Mouse (Mus musculus) intestine, embryonic 16.5 days (tissue): Measurements from ENCODE around the gene Gm21983. TPM values are rescaled to one million over a fixed set of nuclear protein-coding genes. Genes with fewer than 3 reads are reported as not detected.
A peak's percentile ranks its signal among the peaks of the same experiment; 100 is the strongest.

Source experiments
- ATAC-seq: fragments of 200-750 bp; cut with Nextera tagmentation; 2 replicates; pipeline ENCODE4 v1.8.0; 2017; ENCODE audit warnings: moderate TSS enrichment, moderate library complexity
- H3K27ac ChIP-seq: fragments of 300-500 bp; sonication (generic); 2 replicates; pipeline ENCODE4 v1.5.1; 2014; ENCODE audit warnings: mild to moderate bottlenecking, low read length
- H3K27me3 ChIP-seq: fragments of 300-500 bp; sonication (generic); replicated peaks from 2 replicates; pipeline ENCODE4 v1.6.1; 2014; ENCODE audit warnings: low read length, control low read depth, mixed read lengths; ENCODE audit not compliant: control insufficient read depth, insufficient read depth
- H3K36me3 ChIP-seq: fragments of 300-500 bp; sonication (generic); 2 replicates; pipeline ENCODE4 v1.6.1; 2014; ENCODE audit warnings: low read length, control low read depth; ENCODE audit not compliant: control insufficient read depth, insufficient read depth
- H3K4me1 ChIP-seq: fragments of 300-500 bp; sonication (generic); 2 replicates; pipeline ENCODE4 v1.6.1; 2014; ENCODE audit warnings: low read length, control low read depth, mixed read lengths; ENCODE audit not compliant: control insufficient read depth, insufficient read depth
- H3K4me2 ChIP-seq: fragments of 300-500 bp; sonication (generic); 2 replicates; pipeline ENCODE4 v1.6.1; 2014; ENCODE audit warnings: low read depth, low read length, control low read depth
- H3K4me3 ChIP-seq: fragments of 300-500 bp; sonication (generic); 2 replicates; pipeline ENCODE4 v1.5.1; 2014; ENCODE audit warnings: mild to moderate bottlenecking, low read length
- H3K9ac ChIP-seq: fragments of 300-500 bp; sonication (generic); 2 replicates; pipeline ENCODE4 v1.6.1; 2014; ENCODE audit warnings: low read depth, low read length
- H3K9me3 ChIP-seq: fragments of 300-500 bp; sonication (generic); 2 replicates; pipeline ENCODE4 v1.6.1; 2016; ENCODE audit warnings: low read length, control low read depth; ENCODE audit not compliant: control insufficient read depth
- WGBS: fragments of 180-500 bp; shearing (Covaris S2); extraction: QIAGEN DNeasy Blood & Tissue Kit; methylation state at CpG from one replicate; pipeline ENCODE4 v1.1.7; 2014; 5-methylcytosine and 5-hydroxymethylcytosine counted together
- polyA plus RNA-seq: library from polyadenylated mRNA; unstranded; fragments of >200 nt; fragmentation: Nextera tagmentation; extraction: Ambion mirVana; gene quantifications from 2 replicates; pipeline ENCODE4 v1.2.1, GENCODE M21; 2015

Gene Gm21983
- polyA plus RNA-seq, 1 experiment from 2014 or later: not detected

GRCm38 (mm10) chr7:27174896-27175295, 6.0 kb downstream of the Gm21983 start:
- Histone ChIP-seq H3K9me3 (no peaks in the 10 kb centered on the region), H3K4me1 (peaks cover 5% of the 10 kb centered on the region), H3K27ac (no peak overlapping the region), H3K4me2 (no peak overlapping the region), H3K9ac (no peak overlapping the region), H3K4me3 (no peak overlapping the region), H3K27me3 (no peaks in the 10 kb centered on the region), H3K36me3 (peaks cover 6% of the 10 kb centered on the region; the same call in 1 of the 2 replicates)
- WGBS: 89% methylated on average over 7 of the region's 7 CpGs
- no peak for ATAC-seq

DNA sequence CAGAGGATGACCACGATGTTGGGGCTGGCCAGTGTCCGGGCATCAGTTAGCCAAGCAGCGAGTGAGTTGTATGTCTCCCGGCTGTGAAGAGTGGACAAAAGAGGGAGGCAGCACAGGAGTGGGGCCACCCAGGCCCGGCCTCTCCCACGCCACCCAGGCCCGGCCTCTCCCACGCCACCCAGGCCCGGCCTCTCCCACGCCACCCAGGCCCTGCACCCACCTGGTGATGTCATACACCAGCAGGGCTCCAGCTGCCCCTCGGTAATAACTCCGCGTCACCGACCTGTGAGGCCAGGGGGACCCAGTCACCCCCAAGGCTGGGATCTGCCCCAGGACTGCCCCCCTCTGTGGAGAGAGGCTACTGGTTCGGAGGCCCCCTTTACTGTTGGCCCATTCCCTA, 6.4 kb downstream of the Gm21983 start:
- Histone ChIP-seq H3K4me1 (peaks cover 2% of the 10 kb centered on the region; the same call in 1 of the 2 replicates), H3K36me3 (peaks cover 6% of the 10 kb centered on the region; the same call in 1 of the 2 replicates), H3K9ac (no peak overlapping the region), H3K27me3 (no peaks in the 10 kb centered on the region), H3K27ac (no peak overlapping the region), H3K4me2 (no peak overlapping the region), H3K9me3 (no peaks in the 10 kb centered on the region), H3K4me3 (no peak overlapping the region)
- 95% methylated on average over 15 of the region's 15 CpGs for WGBS
- no peak for ATAC-seq

DNA sequence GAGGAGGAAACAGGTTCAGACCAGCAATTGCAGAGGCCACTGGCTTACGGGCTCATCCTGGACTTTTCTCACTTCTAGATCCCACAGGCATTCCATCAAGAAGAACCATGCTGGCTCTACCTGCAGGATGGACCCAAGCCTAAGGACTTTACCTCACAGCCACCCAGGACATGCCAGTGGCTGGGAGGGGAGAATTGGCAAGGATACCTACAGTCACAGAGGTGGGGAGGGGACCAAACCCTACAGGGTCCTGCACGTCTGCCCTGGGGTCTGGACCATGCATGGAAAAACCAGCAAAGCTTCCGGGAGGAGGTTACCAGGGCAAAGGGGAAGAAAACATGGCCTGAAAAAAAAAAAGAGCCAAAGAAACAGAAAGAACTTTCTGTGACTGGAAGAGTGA, 9.9 kb downstream of the Gm21983 start:
- peaks cover 6% of the 10 kb centered on the region; the same call in 1 of the 2 replicates for H3K36me3 ChIP-seq
- H3K4me1 ChIP-seq: no peaks in the 10 kb centered on the region; the same call in 1 of the 2 replicates
- H3K9ac ChIP-seq: no peak overlapping the region
- H3K4me3 ChIP-seq: no peak overlapping the region
- WGBS: 92% methylated on average over 3 of the region's 3 CpGs
- ATAC-seq: no peak
- no peak overlapping the region for H3K27ac ChIP-seq
- H3K9me3 ChIP-seq: no peaks in the 10 kb centered on the region
- no peak overlapping the region for H3K4me2 ChIP-seq
- no peaks in the 10 kb centered on the region for H3K27me3 ChIP-seq

DNA sequence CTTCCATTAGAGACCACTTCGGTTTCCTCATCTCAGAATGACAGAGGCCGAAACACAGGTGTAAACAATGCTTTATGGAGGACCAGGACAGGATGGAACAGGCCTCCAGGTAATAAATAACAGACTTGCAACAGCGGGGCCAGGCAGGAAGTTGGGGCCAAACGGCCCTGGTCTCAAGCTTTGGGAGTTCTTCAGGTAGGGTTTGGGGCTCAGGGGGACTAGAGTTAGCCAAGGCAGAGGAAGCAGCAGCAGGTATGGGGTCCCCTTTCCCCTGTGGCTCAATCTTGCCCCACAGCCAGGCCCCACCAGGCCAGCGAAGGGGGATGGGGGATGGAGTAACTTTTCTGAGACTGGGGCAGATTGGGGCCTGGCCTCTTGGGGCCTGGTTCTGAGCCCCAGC, 12.5 kb downstream of the Gm21983 start:
- WGBS: 81% methylated on average over 5 of the region's 5 CpGs
- no peak overlapping the region for H3K27ac ChIP-seq
- H3K9me3 ChIP-seq: no peaks in the 10 kb centered on the region
- H3K27me3 ChIP-seq: no peaks in the 10 kb centered on the region
- H3K4me3 ChIP-seq: no peak overlapping the region
- H3K4me1 ChIP-seq: peaks cover 23% of the 10 kb centered on the region
- ATAC-seq: no peak
- H3K4me2 ChIP-seq: no peak overlapping the region
- H3K9ac ChIP-seq: no peak overlapping the region; the same call in 1 of the 2 replicates
- peaks cover 9% of the 10 kb centered on the region; the same call in 1 of the 2 replicates for H3K36me3 ChIP-seq

GRCm38 (mm10) chr7:27167475-27168094, 13.3 kb downstream of the Gm21983 start:
- H3K36me3 ChIP-seq: peaks cover 4% of the 10 kb centered on the region; the same call in 1 of the 2 replicates
- no peaks in the 10 kb centered on the region for H3K27me3 ChIP-seq
- peak overlapping the region; percentile 98 for H3K27ac ChIP-seq
- peak overlapping the region; percentile 89 for H3K9ac ChIP-seq
- H3K4me2 ChIP-seq: peak overlapping the region; percentile 85
- peak overlapping the region; percentile 76 for H3K4me3 ChIP-seq
- ATAC-seq: peak; percentile 0; the same call in 1 of the 2 replicates
- H3K9me3 ChIP-seq: no peaks in the 10 kb centered on the region
- peaks cover 31% of the 10 kb centered on the region for H3K4me1 ChIP-seq
- WGBS: 74% methylated on average over 11 of the region's 11 CpGs

- Histone ChIP-seq H3K4me3 (peak within 1 kb of the TSS; percentile 76), H3K9me3 (no peaks in the 10 kb centered on the region), H3K9ac (peak within 1 kb of the TSS; percentile 89), H3K27ac (peak within 1 kb of the TSS; percentile 98), H3K4me2 (peak within 1 kb of the TSS; percentile 85), H3K4me1 (peaks cover 38% of the 10 kb centered on the region), H3K36me3 (peaks cover 3% of the 10 kb centered on the region; the same call in 1 of the 2 replicates), H3K27me3 (no peaks in the 10 kb centered on the region)
- WGBS: under 1% methylated on average over 61 of the region's 61 CpGs
- peak; percentile 87 for ATAC-seq
Observed at GRCm38 (mm10) chr7:27166614-27167474, 14.0 kb downstream of the Gm21983 start, which contains the start of gene Egln2. TSS of gene Egln2 (minus strand) at chr7:27166802.

- peaks cover 43% of the 10 kb centered on the region for H3K4me1 ChIP-seq
- no peaks in the 10 kb centered on the region for H3K9me3 ChIP-seq
- under 1% methylated on average over 37 of the region's 43 CpGs for WGBS
Observed at GRCm38 (mm10) chr7:27166229-27166613, 14.7 kb downstream of the Gm21983 start.

GRCm38 (mm10) chr7:27165696-27166095, 15.2 kb downstream of the Gm21983 start:
- H3K4me1 ChIP-seq: peaks cover 49% of the 10 kb centered on the region
- peak; percentile 2 for ATAC-seq

More at GRCm38 (mm10) chr7:27166229-27166613, 14.7 kb downstream of the Gm21983 start:
- H3K9ac ChIP-seq: peak overlapping the region; percentile 89
- H3K4me2 ChIP-seq: peak overlapping the region; percentile 85
- H3K27ac ChIP-seq: peak overlapping the region; percentile 98
- peak overlapping the region; percentile 76 for H3K4me3 ChIP-seq
- peaks cover 3% of the 10 kb centered on the region; the same call in 1 of the 2 replicates for H3K36me3 ChIP-seq
- H3K27me3 ChIP-seq: no peaks in the 10 kb centered on the region
- ATAC-seq: peak; percentile 87

DNA sequence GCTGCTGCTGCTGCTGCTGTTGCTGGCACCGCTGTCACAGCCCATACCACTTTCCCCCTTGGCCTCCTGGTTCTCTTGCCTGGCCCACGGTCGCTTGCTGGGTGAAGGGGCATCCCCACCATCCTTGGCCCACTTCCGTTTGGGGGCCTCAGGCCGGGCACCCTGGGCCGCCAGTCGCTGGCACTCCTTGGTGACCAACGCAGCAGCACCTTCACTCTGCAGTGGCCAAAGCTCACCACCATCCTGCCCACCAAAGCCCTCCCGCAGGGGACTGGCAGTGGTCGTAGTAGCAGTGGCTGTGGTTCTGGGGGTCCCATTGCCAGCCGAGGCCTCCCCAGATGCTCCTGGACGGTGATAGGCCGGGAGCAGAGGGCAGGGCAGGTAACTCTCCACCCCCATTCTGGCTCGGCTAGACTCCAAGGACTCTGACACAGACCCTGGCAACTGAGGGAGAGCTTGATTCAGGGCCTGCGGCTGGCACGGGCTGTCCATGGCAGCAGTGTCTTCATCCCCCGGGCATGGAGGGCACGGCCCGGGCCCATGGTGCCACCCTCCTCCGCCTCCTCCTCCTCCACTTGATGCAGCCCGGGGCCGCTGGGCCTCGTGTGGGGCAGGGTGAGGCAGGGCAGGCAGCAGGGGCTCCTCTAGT, 15.8 kb downstream of the Gm21983 start:
- Histone ChIP-seq H3K9ac (peak overlapping the region; percentile 89), H3K4me3 (peak overlapping the region; percentile 76), H3K4me2 (peak overlapping the region; percentile 85), H3K9me3 (no peaks in the 10 kb centered on the region), H3K27me3 (no peaks in the 10 kb centered on the region), H3K36me3 (peaks cover 3% of the 10 kb centered on the region; the same call in 1 of the 2 replicates), H3K4me1 (peaks cover 54% of the 10 kb centered on the region), H3K27ac (peak overlapping the region; percentile 98)
- 53% methylated on average over 23 of the region's 23 CpGs for WGBS
- ATAC-seq: no peak

More at GRCm38 (mm10) chr7:27165696-27166095, 15.2 kb downstream of the Gm21983 start:
- H3K9me3 ChIP-seq: no peaks in the 10 kb centered on the region
- H3K27me3 ChIP-seq: no peaks in the 10 kb centered on the region
- H3K36me3 ChIP-seq: peaks cover 3% of the 10 kb centered on the region; the same call in 1 of the 2 replicates
- H3K4me3 ChIP-seq: peak overlapping the region; percentile 76
- peak overlapping the region; percentile 89 for H3K9ac ChIP-seq
- WGBS: 1% methylated on average over 8 of the region's 8 CpGs
- H3K4me2 ChIP-seq: peak overlapping the region; percentile 85
- H3K27ac ChIP-seq: peak overlapping the region; percentile 98
